Mouse (Mus musculus): ENCODE results near the gene Kalrn. TPM values are rescaled to one million over a fixed set of nuclear protein-coding genes. Genes with fewer than 3 reads are reported as not detected.

The Kalrn gene
- polyA plus RNA-seq, 1 experiment, result 278 TPM

DNA sequence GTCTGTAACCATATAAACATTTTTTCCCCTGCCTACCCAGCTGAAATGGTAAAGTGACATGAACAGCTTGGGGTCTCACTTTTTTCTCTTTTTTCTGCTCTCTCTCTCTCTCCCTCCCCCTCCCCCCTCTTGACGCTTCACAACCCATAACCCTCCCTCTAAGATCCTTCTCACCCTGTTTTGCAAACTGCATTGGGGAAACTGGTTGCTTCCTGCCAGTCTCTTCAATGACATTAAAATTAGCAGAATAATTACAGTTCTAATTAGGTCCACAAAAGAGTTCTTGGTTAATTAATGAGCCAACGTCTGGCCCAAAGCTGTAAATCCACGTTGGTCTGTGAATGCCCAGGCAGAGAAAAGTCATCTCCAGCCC is 478.3 kb downstream of the Kalrn start:
- Histone ChIP-seq H3K4me1 (ENCODE audit: control insufficient read depth, insufficient read depth, low read length) (no peaks in the 10 kb centered on the region), H3K27ac (ENCODE audit: insufficient read depth, low read length) (no peak overlapping the region), H3K4me3 (ENCODE audit: insufficient read depth, low read length) (peak overlapping the region; percentile 30)
- TF ChIP-seq CTCF (IDR thresholded peaks at IDR 0.05; ENCODE audit: extremely low read depth, insufficient read depth, low read length), result no peak
- TF ChIP-seq POLR2A (IDR thresholded peaks at IDR 0.05; ENCODE audit: extremely low read depth, insufficient read depth, low read length), result no peak

DNA sequence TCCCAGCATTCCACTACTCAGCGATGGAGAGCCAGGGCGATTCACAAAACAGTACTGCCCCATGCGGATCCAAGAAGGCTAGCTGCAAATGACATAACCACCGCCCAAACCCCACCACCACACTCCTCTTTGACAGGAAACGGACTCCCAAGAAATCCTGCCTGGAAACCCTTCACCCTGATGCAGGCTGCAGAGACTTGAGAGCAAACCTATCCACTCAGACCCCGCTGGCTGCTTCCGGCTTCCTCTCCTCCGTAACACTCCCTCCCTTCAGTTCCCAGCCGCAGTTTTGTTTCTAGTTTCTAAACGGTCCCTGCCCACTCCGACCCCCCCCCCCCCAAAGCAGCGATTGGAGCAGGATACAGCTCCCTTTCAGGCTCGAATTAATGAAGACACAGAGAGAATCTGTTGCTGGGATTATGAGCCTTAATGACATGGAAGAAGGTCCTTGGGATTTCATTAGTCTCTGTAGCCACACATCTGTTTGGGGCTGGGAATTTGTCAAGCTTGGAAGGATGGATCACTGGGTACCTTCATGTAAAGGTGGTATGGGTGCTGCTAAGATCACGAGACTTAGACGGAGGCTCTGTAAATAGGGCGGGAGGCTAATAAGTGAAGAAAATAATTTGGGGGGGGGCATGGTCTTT is 478.8 kb downstream of the Kalrn start:
- Histone ChIP-seq H3K27ac (ENCODE audit: insufficient read depth, low read length) (no peak overlapping the region), H3K4me3 (ENCODE audit: insufficient read depth, low read length) (peak overlapping the region; percentile 25; the same call in 1 of the 2 replicates), H3K4me1 (ENCODE audit: control insufficient read depth, insufficient read depth, low read length) (no peaks in the 10 kb centered on the region)
- 0 out of 2 replicates have a peak, but pooled peaks have one; percentile 7 for TF ChIP-seq CTCF (IDR thresholded peaks at IDR 0.05; ENCODE audit: extremely low read depth, insufficient read depth, low read length)
- no peak for TF ChIP-seq POLR2A (IDR thresholded peaks at IDR 0.05; ENCODE audit: extremely low read depth, insufficient read depth, low read length)

DNA sequence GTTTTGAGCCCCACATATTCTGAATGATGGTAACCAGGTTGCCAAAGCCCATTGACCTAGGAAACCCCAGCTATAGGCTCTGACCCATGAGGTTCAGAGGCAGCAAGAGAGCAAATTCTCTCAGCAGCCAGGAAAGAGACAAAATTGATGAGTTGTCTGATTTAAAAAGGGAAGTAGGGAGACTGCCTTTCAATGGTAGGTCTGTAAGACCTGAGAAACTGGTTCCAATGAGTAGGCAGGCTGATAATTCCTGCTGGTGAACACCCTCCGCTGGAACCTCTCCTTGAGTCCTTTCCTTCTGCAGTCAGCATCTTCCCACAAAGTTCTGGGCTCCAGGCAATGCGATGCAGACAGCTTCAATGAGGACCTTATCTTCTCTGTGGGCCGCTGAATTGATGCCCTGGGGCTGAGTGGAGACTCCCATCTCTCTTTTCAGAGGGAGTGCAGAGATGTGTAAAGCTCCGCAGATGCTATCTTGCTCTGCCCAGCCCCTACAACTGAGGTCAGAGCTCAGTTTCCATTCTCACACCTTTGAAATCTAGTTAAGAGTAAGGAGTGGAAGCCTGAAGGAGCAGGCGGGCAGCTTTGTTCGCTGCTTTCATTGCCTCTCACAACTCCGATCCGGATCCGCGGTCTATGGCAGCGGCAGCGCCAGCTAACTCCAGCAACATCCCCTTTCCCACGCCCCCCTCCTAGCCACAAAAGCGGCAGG is 479.4 kb downstream of the Kalrn start:
- TF ChIP-seq CTCF (IDR thresholded peaks at IDR 0.05; ENCODE audit: extremely low read depth, insufficient read depth, low read length), result no peak
- no peak for TF ChIP-seq POLR2A (IDR thresholded peaks at IDR 0.05; ENCODE audit: extremely low read depth, insufficient read depth, low read length)
- Histone ChIP-seq H3K4me3 (ENCODE audit: insufficient read depth, low read length) (peak overlapping the region; percentile 25; the same call in 1 of the 2 replicates), H3K4me1 (ENCODE audit: control insufficient read depth, insufficient read depth, low read length) (no peaks in the 10 kb centered on the region), H3K27ac (ENCODE audit: insufficient read depth, low read length) (no peak overlapping the region)

DNA sequence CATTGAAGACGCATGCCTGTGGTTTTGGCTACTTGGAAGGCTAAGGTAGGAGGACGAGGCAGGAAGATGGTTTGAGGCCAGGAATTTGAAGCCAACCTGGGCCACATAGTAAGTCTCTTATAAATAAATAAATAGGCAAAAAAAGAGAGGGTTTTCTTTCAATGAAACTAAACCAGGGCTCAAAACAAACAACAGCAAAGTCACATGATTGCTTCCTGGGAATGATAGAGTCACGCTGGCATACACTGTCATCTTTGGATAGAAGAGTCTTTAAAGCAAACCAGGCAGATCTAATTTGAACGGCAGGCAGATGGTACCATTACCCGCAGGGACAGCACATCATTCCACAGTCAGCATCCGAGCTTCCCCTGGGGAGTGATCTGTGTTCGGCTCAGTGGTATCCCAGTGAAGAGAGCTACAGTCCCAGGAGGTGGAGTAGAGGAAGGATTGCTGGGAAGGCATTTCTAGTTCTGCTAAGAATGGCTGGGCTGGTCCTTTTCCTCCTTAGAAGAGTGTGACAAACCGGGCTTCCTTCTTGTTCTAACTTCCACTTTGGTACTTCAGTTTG is 483.7 kb downstream of the Kalrn start:
- H3K4me3 ChIP-seq (ENCODE audit: insufficient read depth, low read length), result no peak overlapping the region
- TF ChIP-seq POLR2A (IDR thresholded peaks at IDR 0.05; ENCODE audit: extremely low read depth, insufficient read depth, low read length) (no peak), CTCF (IDR thresholded peaks at IDR 0.05; ENCODE audit: extremely low read depth, insufficient read depth, low read length) (no peak)
- no peaks in the 10 kb centered on the region for H3K4me1 ChIP-seq (ENCODE audit: control insufficient read depth, insufficient read depth, low read length)
- no peak overlapping the region for H3K27ac ChIP-seq (ENCODE audit: insufficient read depth, low read length)

DNA sequence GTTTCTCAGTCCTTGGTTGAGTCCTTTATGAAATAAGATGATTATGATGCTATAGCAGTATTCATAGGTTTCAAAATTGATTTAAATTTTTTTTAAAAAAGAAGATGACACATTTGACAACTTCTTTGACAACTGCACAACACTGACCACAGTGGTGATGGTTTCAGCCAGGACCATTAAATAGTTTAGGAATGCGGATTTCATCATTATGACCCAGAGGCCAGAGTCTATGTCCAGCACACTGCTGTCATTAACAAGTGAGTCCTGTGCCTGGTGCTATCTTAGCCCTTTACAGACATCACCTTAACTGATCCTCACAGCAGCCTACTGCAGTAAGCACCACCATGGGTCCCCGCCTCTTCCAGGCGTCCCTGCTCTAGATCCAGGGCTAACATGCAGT is 484.3 kb downstream of the Kalrn start:
- TF ChIP-seq CTCF (IDR thresholded peaks at IDR 0.05; ENCODE audit: extremely low read depth, insufficient read depth, low read length) (no peak), POLR2A (IDR thresholded peaks at IDR 0.05; ENCODE audit: extremely low read depth, insufficient read depth, low read length) (no peak)

DNA sequence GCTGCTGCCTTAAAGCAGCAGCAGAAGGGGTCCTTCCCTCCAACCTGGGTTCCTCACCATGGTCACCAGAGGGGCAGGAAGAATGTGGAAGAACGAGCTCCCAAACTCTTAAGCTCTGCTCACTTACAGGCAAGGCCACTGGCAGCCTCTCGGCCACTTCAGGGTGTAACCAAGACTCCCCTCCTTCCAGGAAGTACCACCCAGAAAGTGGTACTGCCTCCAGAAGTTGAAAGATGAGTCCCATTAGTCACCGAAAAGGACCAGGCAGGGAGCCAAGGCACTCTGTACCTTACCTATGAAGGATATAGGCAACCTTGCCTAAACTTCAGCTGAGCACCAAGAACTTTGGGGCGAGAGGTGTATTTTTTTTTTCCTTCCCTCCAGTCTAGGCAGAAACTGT is 485.0 kb downstream of the Kalrn start:
- Histone ChIP-seq H3K4me3 (ENCODE audit: insufficient read depth, low read length) (no peak overlapping the region), H3K27ac (ENCODE audit: insufficient read depth, low read length) (no peak overlapping the region), H3K4me1 (ENCODE audit: control insufficient read depth, insufficient read depth, low read length) (no peaks in the 10 kb centered on the region)
- TF ChIP-seq POLR2A (IDR thresholded peaks at IDR 0.05; ENCODE audit: extremely low read depth, insufficient read depth, low read length), result no peak
- no peak for TF ChIP-seq CTCF (IDR thresholded peaks at IDR 0.05; ENCODE audit: extremely low read depth, insufficient read depth, low read length)

More for the DNA sequence above, 484.3 kb downstream of the Kalrn start:
- Histone ChIP-seq H3K4me3 (ENCODE audit: insufficient read depth, low read length) (no peak overlapping the region), H3K27ac (ENCODE audit: insufficient read depth, low read length) (no peak overlapping the region), H3K4me1 (ENCODE audit: control insufficient read depth, insufficient read depth, low read length) (no peaks in the 10 kb centered on the region)

DNA sequence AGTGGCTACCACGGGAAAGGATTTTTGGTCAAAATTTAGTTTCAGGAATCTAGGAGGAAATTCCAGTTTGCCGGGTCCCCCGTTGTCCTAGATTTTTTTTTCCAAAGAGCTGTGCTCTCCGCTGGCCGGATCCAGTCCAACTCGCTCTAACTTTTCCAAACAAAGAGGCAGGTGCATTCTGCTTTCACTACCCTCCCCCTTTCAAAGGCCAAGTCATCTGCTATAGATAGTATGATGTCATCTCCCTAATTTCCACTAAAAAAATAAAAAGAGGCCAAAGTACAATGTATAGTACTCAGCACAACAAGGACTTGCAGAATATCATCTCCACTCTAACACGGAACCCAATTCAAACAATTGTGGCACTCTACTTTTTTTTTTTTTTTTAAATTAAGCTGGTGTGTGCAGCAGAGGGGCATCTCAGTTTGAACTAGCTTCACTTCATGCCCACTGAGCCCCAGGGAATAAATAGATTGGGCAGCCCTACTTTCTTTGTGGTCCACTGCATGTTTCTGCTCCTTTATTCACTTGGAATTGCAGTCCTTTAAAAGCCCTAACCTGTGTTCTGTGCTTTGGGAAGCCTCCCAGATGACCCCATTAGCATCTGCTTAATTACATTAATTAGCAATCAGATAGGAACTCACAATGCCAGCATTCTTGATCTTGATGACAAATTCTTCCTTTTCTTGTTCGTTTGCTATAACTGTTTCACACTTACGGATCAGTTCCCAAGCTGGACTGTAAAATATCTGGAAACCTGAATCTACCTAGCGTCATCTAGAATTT is 489.0 kb downstream of the Kalrn start:
- H3K4me3 ChIP-seq (ENCODE audit: insufficient read depth, low read length), result no peak overlapping the region
- TF ChIP-seq POLR2A (IDR thresholded peaks at IDR 0.05; ENCODE audit: extremely low read depth, insufficient read depth, low read length) (no peak), CTCF (IDR thresholded peaks at IDR 0.05; ENCODE audit: extremely low read depth, insufficient read depth, low read length) (no peak)
- peaks cover 12% of the 10 kb centered on the region for H3K4me1 ChIP-seq (ENCODE audit: control insufficient read depth, insufficient read depth, low read length)
- H3K27ac ChIP-seq (ENCODE audit: insufficient read depth, low read length), result no peak overlapping the region

DNA sequence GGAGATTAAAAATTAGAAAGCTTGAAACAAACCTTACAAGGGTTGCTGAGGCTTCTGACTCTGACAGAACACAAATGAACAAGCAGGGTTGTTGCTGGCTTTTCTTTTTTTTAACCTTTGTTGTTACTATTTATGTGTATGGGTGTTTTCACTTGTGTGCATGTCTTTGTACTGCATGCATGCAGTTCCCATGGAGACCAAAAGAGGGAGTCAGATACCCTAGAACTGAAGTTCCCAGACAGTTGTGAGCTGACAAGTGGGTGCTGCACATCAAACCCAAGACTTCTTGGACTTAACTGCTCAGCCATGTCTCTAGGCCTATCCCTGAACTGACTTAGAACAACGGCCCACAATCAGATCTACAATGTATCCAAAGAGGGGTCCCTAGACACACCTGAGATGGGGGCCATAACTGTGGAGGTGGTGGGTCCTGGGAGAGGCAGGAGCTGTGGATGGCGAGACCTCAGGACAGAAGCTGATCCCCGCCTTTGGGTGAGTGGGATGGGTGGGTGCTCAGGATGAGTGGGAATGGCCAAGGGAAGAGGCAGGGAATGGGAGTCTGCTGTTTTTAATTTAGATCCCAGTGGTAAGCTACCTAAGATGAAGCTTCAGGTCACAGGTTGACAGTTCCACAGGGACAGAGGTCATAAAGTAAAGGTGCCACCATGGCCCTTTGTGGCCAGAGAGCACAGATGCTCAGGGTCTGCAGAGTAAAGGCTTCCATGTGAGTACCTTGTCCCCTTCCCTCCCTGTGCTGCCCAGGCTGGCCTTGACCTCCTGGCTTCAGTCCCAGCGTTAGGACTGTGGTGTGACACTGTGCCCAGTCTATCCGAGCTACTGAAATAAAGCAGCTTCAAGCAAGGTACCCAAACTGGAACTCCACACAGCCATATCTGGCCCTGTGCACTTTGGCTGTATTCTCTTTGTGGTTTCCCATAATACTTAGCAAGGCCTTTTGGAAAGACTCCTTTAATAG is 490.6 kb downstream of the Kalrn start:
- H3K27ac ChIP-seq (ENCODE audit: insufficient read depth, low read length), result no peak overlapping the region
- H3K4me3 ChIP-seq (ENCODE audit: insufficient read depth, low read length), result no peak overlapping the region
- TF ChIP-seq CTCF (IDR thresholded peaks at IDR 0.05; ENCODE audit: extremely low read depth, insufficient read depth, low read length) (peak; percentile 25; the same call in 1 of the 2 replicates), POLR2A (IDR thresholded peaks at IDR 0.05; ENCODE audit: extremely low read depth, insufficient read depth, low read length) (no peak)
- H3K4me1 ChIP-seq (ENCODE audit: control insufficient read depth, insufficient read depth, low read length), result peaks cover 18% of the 10 kb centered on the region
